ENCODE assay signal across 14 mouse cellular contexts in genomic region chr3:51348646-51349238, GRCm38 (mm10). TPM values are rescaled to one million over a fixed set of nuclear protein-coding genes. Genes with fewer than 3 reads are reported as not detected.
A peak's percentile ranks its signal among the peaks of the same experiment; 100 is the strongest.
DNase-seq lines count a peak whose midpoint lies in the region; ATAC-seq and TF ChIP-seq lines count a peak whose summit lies in the region.
"Had no signal": no experiment of that assay in that cellular context is flagged by ENCODE, and none has a peak within 500 bp of the region (broad histone marks: within the 10 kb centered on the region; RNA-seq: fewer than 3 reads in every experiment).

No protein-coding gene starts in this region.

- peaks cover 14% of the 10 kb centered on the region for H3K4me1 ChIP-seq in heart, embryonic 12.5 days (replicated peaks)
- no peaks in the 10 kb centered on the region; the same call in 1 of the 2 replicates for H3K4me1 ChIP-seq in heart, adult 2 months (ENCODE audit: control insufficient read depth, insufficient read depth, low read length)
- H3K4me1 ChIP-seq in neural tube, embryonic 11.5 days (ENCODE audit: control insufficient read depth, insufficient read depth, low read length): no peaks in the 10 kb centered on the region
- no peaks in the 10 kb centered on the region for H3K4me1 ChIP-seq in intestine, embryonic 15.5 days (replicated peaks)
- H3K4me1 ChIP-seq: hindbrain, embryonic 13.5 days had no signal

- peak overlapping the region; percentile 78 for H3K27ac ChIP-seq in heart, embryonic 12.5 days (ENCODE audit: poor library complexity, severe bottlenecking)
- no peak overlapping the region for H3K27ac ChIP-seq in heart, adult 2 months
- H3K27ac ChIP-seq in neural tube, embryonic 11.5 days (ENCODE audit: low read depth, low read length): no peak overlapping the region
- no peak overlapping the region for H3K27ac ChIP-seq in intestine, embryonic 15.5 days
- no peak overlapping the region for H3K27ac ChIP-seq in layer of hippocampus, adult 2 months
- H3K27ac ChIP-seq: hindbrain, embryonic 13.5 days had no signal

- no peak overlapping the region for H3K4me3 ChIP-seq in heart, embryonic 12.5 days
- H3K4me3 ChIP-seq in heart, adult 2 months: no peak overlapping the region
- no peak overlapping the region for H3K4me3 ChIP-seq in neural tube, embryonic 11.5 days (ENCODE audit: low read depth, low read length)
- no peak overlapping the region for H3K4me3 ChIP-seq in intestine, embryonic 15.5 days (replicated peaks)
- no peak overlapping the region for H3K4me3 ChIP-seq in layer of hippocampus, adult 2 months
- H3K4me3 ChIP-seq: hindbrain, embryonic 13.5 days; myocyte had no signal

- ATAC-seq in heart, embryonic 12.5 days (ENCODE audit: insufficient number of reproducible peaks, low FRiP score): peak; percentile 83
- no peak for ATAC-seq in neural tube, embryonic 11.5 days (ENCODE audit: insufficient read depth, low FRiP score, low TSS enrichment)
- ATAC-seq in intestine, embryonic 15.5 days: peak; percentile 88
- peak; percentile 86 for ATAC-seq in megakaryocyte-erythroid progenitor cell, adult 5-6 weeks (replicated peaks; ENCODE audit: low FRiP score, low TSS enrichment, poor library complexity, severe bottlenecking)

- no peaks in the 10 kb centered on the region for H3K36me3 ChIP-seq in heart, embryonic 12.5 days
- H3K36me3 ChIP-seq in heart, adult 2 months (ENCODE audit: control insufficient read depth, insufficient read depth, low read length): no peaks in the 10 kb centered on the region
- H3K36me3 ChIP-seq in neural tube, embryonic 11.5 days (ENCODE audit: control insufficient read depth, insufficient read depth, low read length): no peaks in the 10 kb centered on the region
- no peaks in the 10 kb centered on the region for H3K36me3 ChIP-seq in intestine, embryonic 15.5 days
- H3K36me3 ChIP-seq: hindbrain, embryonic 13.5 days had no signal

- H3K9ac ChIP-seq in heart, embryonic 12.5 days: peak overlapping the region; percentile 57; the same call in 1 of the 2 replicates
- no peak overlapping the region for H3K9ac ChIP-seq in heart, adult 2 months (ENCODE audit: low read depth, low read length)
- H3K9ac ChIP-seq in neural tube, embryonic 11.5 days (ENCODE audit: low read length): 0 out of 2 replicates have a peak overlapping the region, but pooled peaks have one; percentile 26
- H3K9ac ChIP-seq in intestine, embryonic 15.5 days: no peak overlapping the region
- H3K9ac ChIP-seq: hindbrain, embryonic 13.5 days had no signal

- DNase-seq in heart, adult 2 months: no peak
- no peak for DNase-seq in neural tube, embryonic 11.5 days (ENCODE audit: low spot score)
- no peak for DNase-seq in neural tube, embryonic 10.5 days (ENCODE audit: extremely low spot score, low spot score)
- DNase-seq in gastrocnemius, postnatal 14 days: no peak
- DNase-seq in layer of hippocampus, adult 2 months (ENCODE audit: low spot score in 2 of 2): no peak
- DNase-seq: cerebellum, adult 11-12 months; embryo, embryonic 11 days; lung, postnatal 4 days; thymus, postnatal 25 days had no signal

- no peak for TF ChIP-seq POLR2A in heart, adult 2 months (IDR thresholded peaks at IDR 0.05; ENCODE audit: insufficient read depth, low read depth, low read length)

- peak overlapping the region; percentile 39; the same call in 1 of the 2 replicates for H3K4me2 ChIP-seq in heart, embryonic 12.5 days
- no peak overlapping the region for H3K4me2 ChIP-seq in neural tube, embryonic 11.5 days (ENCODE audit: low read depth)
- no peak overlapping the region for H3K4me2 ChIP-seq in intestine, embryonic 15.5 days (replicated peaks)
- H3K4me2 ChIP-seq: hindbrain, embryonic 13.5 days had no signal

- no peaks in the 10 kb centered on the region for H3K27me3 ChIP-seq in heart, embryonic 12.5 days (replicated peaks)
- H3K27me3 ChIP-seq in heart, adult 2 months (ENCODE audit: control insufficient read depth, insufficient read depth, low read length): no peaks in the 10 kb centered on the region
- no peaks in the 10 kb centered on the region for H3K27me3 ChIP-seq in neural tube, embryonic 11.5 days (ENCODE audit: control insufficient read depth, insufficient read depth, low read length)
- H3K27me3 ChIP-seq in intestine, embryonic 15.5 days (replicated peaks): no peaks in the 10 kb centered on the region
- H3K27me3 ChIP-seq: hindbrain, embryonic 13.5 days had no signal

- no peaks in the 10 kb centered on the region for H3K79me2 ChIP-seq in heart, adult 2 months (replicated peaks; ENCODE audit: control insufficient read depth, insufficient read depth, low read length)

- TF ChIP-seq EP300 in heart, adult 2 months (IDR thresholded peaks at IDR 0.05; ENCODE audit: insufficient read depth, low read depth, low read length): no peak

- no peaks in the 10 kb centered on the region for H3K9me3 ChIP-seq in heart, embryonic 12.5 days (replicated peaks)
- H3K9me3 ChIP-seq in neural tube, embryonic 11.5 days (ENCODE audit: control insufficient read depth, low read length): no peaks in the 10 kb centered on the region
- H3K9me3 ChIP-seq in intestine, embryonic 15.5 days: no peaks in the 10 kb centered on the region
- H3K9me3 ChIP-seq: hindbrain, embryonic 13.5 days had no signal

- intact Hi-C loops in heart, adult 2 months (cut with DNase I): no loop called here
- intact Hi-C loops in gastrocnemius, postnatal 14 days (cut with DNase I; ENCODE audit: low total_unique reads): no loop called here

- 5% methylated on average over 3 of the region's 3 CpGs for WGBS in heart, embryonic 12.5 days
- WGBS in heart, adult 2 months: 45% methylated on average over 3 of the region's 3 CpGs
- WGBS in neural tube, embryonic 11.5 days: 45% methylated on average over 3 of the region's 3 CpGs
- WGBS in intestine, embryonic 15.5 days: 35% methylated on average over 3 of the region's 3 CpGs

- no peak for TF ChIP-seq CTCF in heart, adult 2 months (IDR thresholded peaks at IDR 0.05)
- TF ChIP-seq CTCF in layer of hippocampus, adult 2 months (conservative IDR thresholded peaks at IDR 0.05): no peak

RNA-seq across cellular contexts. Expression of gene Elf2, which starts 8.3 kb away (rescaled TPM):
- polyA plus RNA-seq in heart, embryonic 12.5 days (2016; fragmentation: Nextera tagmentation; extraction: Ambion mirVana): 45.5 and 57.7 TPM in 2 replicates
- total RNA-seq in heart, adult 2 months (2021): 10 to 100 TPM; 55.7 to 56.9 TPM
- 25.6 and 38.1 TPM in 2 replicates for polyA plus RNA-seq in heart, adult 2 months (2012; rRNA removed)
- polyA plus RNA-seq in neural tube, embryonic 11.5 days (2014; fragmentation: Nextera tagmentation; extraction: Ambion mirVana): 38.4 and 47.3 TPM in 2 replicates
- 62.8 and 65.4 TPM in 2 replicates for polyA plus RNA-seq in intestine, embryonic 15.5 days (2015; fragmentation: Nextera tagmentation; extraction: Ambion mirVana)
- 68.1 and 69.2 TPM in 2 replicates for total RNA-seq in megakaryocyte-erythroid progenitor cell, adult 5-6 weeks (2014; fragmentation: Nextera tagmentation)
- total RNA-seq in megakaryocyte-erythroid progenitor cell, adult 5-6 weeks (2017): 117 and 122 TPM in 2 replicates
- 10 to 100 TPM; 43.5 to 43.6 TPM for total RNA-seq in gastrocnemius, postnatal 14 days (2021)
- 10 to 100 TPM; 54.6 to 54.9 TPM for total RNA-seq in layer of hippocampus, adult 2 months (2021)

RNA-seq across cellular contexts. Expression of gene Mgarp, which starts 47.8 kb away (rescaled TPM):
- 14.0 and 14.5 TPM in 2 replicates for polyA plus RNA-seq in heart, embryonic 12.5 days (2016; fragmentation: Nextera tagmentation; extraction: Ambion mirVana)
- under 1 TPM in 1 of 2 experiments, not detected in 1; 0.70 TPM for total RNA-seq in heart, adult 2 months (2021)
- polyA plus RNA-seq in heart, adult 2 months (2012; rRNA removed): 0.12 and 0.41 TPM in 2 replicates
- 4.2 and 6.7 TPM in 2 replicates for polyA plus RNA-seq in neural tube, embryonic 11.5 days (2014; fragmentation: Nextera tagmentation; extraction: Ambion mirVana)
- polyA plus RNA-seq in intestine, embryonic 15.5 days (2015; fragmentation: Nextera tagmentation; extraction: Ambion mirVana): 4.0 and 7.5 TPM in 2 replicates
- total RNA-seq in megakaryocyte-erythroid progenitor cell, adult 5-6 weeks (2014; fragmentation: Nextera tagmentation): not detected in 2 replicates
- total RNA-seq in megakaryocyte-erythroid progenitor cell, adult 5-6 weeks (2017): not detected in 2 replicates
- total RNA-seq in gastrocnemius, postnatal 14 days (2021): under 1 TPM; 0.24 to 0.29 TPM
- not detected for total RNA-seq in layer of hippocampus, adult 2 months (2021)

Comparison
In these comparisons a context has a peak if more than half of its experiments do, and no peak if none do; other contexts are left out.
1. H3K9ac ChIP-seq: peak in heart, embryonic 12.5 days (single experiment) and neural tube, embryonic 11.5 days (single experiment); none in heart, adult 2 months (single experiment) and intestine, embryonic 15.5 days (single experiment).